Mouse (Mus musculus) cortical plate, adult 2 months (tissue): ENCODE data around the gene 6030408B16Rik.

ENCODE experiments used
- CTCF ChIP-seq: fragments of 200-500 bp; IDR thresholded peaks from 2 replicates; pipeline ENCODE4 v1.5.1; 2011; ENCODE audit warnings: mild to moderate bottlenecking, control low read depth, low read length; ENCODE audit not compliant: insufficient read depth; ENCODE audit errors: extremely low read depth
- POLR2A ChIP-seq: fragments of 200-500 bp; IDR thresholded peaks from 2 replicates; pipeline ENCODE4 v1.6.1; 2011; ENCODE audit warnings: mild to moderate bottlenecking, low read length, control low read depth; ENCODE audit not compliant: insufficient read depth; ENCODE audit errors: extremely low read depth

DNA sequence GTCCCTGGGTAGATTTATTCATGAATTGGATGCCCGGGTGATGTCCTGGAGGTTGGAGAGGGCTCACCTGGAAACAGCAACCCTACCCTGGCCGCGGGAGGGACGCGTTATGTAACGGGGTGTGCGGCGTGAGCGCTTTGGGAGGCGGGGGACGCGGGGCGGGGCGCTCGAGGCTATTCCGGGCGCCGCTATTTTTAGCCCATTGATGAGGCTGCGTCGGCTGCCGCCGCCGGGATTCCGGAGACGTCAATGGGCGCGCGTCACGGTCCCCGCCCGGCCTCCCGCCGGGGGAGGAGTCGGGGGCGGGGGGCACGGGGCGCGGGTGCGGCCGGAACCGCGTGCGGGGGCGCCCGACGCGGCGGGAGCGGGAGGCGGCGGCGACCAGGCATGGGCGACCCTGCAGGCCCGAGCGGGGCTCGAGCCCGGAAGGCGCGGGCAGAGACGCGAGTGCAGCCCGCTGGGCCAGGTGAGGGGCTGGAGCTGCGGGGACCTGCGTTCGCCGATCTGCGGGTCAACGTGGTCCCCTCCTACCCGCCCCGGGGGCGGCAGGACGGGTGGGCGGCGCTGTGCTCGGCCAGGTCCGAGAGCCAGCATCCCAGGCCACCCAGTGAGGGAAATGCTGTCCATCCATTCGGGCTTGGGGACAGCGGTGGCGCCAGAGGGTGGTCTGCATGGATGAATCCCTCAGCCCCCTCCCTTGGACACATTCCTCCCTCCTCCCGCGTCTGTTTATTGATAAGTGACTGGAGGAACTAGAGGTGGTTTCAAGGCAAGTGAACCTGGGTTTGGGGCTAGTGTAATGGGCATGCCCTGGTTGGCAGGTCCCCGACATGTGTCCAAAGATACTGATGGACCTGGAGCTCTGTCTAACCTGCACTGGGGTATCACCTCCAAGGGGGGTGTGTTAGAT lies 38.9 kb upstream of the 6030408B16Rik start, which contains the start of gene Nr4a1:
- TF ChIP-seq CTCF: no peak
- TF ChIP-seq POLR2A: 0 out of 2 replicates have a peak, but pooled peaks have one; percentile 22
